Mouse (Mus musculus): ENCODE data around the gene Olfr804. TPM values are rescaled to one million over a fixed set of nuclear protein-coding genes. Genes with fewer than 3 reads are reported as not detected.

The Olfr804 gene
- not detected for total RNA-seq (2021)
- not detected in 2 replicates for polyA plus RNA-seq (2012; rRNA removed)
- long read RNA-seq = 0 reads

- Histone ChIP-seq H3K4me3 (no peak within 1 kb of the TSS), H3K4me1 (ENCODE audit: control insufficient read depth, insufficient read depth, low read length) (no peaks in the 10 kb centered on the region), H3K79me2 (replicated peaks; ENCODE audit: control insufficient read depth, insufficient read depth, low read length) (no peaks in the 10 kb centered on the region), H3K36me3 (ENCODE audit: control insufficient read depth, insufficient read depth, low read length) (no peaks in the 10 kb centered on the region), H3K27me3 (ENCODE audit: control insufficient read depth, insufficient read depth, low read length) (no peaks in the 10 kb centered on the region), H3K27ac (no peak within 1 kb of the TSS), H3K9ac (ENCODE audit: low read depth, low read length) (no peak within 1 kb of the TSS)
- intact Hi-C loops (cut with DNase I) = no loop called here
- no peak for TF ChIP-seq EP300 (IDR thresholded peaks at IDR 0.05; ENCODE audit: insufficient read depth, low read depth, low read length)
- no peak for TF ChIP-seq POLR2A (IDR thresholded peaks at IDR 0.05; ENCODE audit: insufficient read depth, low read depth, low read length)
- TF ChIP-seq CTCF (IDR thresholded peaks at IDR 0.05) = no peak
- no peak for DNase-seq
These were observed at the start of gene Olfr804 for GRCm38 (mm10) chr10:129702910-129703309. Gene Olfr804 (plus strand): TSS chr10:129703210.

GRCm38 (mm10) chr10:129657394-129657793 lies 45.6 kb upstream of the Olfr804 start, which contains the start of gene Olfr800:
Gene Olfr800 (plus strand): TSS chr10:129657694.
- no peak within 1 kb of the TSS for H3K27ac ChIP-seq
- H3K27me3 ChIP-seq (ENCODE audit: control insufficient read depth, insufficient read depth, low read length) = no peaks in the 10 kb centered on the region
- no peaks in the 10 kb centered on the region for H3K4me1 ChIP-seq (ENCODE audit: control insufficient read depth, insufficient read depth, low read length)
- H3K9ac ChIP-seq (ENCODE audit: low read depth, low read length) = no peak within 1 kb of the TSS
- no peaks in the 10 kb centered on the region for H3K36me3 ChIP-seq (ENCODE audit: control insufficient read depth, insufficient read depth, low read length)
- H3K79me2 ChIP-seq (replicated peaks; ENCODE audit: control insufficient read depth, insufficient read depth, low read length) = no peaks in the 10 kb centered on the region
- DNase-seq = no peak
- intact Hi-C loops (cut with DNase I) = no loop called here
- H3K4me3 ChIP-seq = no peak within 1 kb of the TSS
- TF ChIP-seq CTCF (IDR thresholded peaks at IDR 0.05) (no peak), EP300 (IDR thresholded peaks at IDR 0.05; ENCODE audit: insufficient read depth, low read depth, low read length) (no peak), POLR2A (IDR thresholded peaks at IDR 0.05; ENCODE audit: insufficient read depth, low read depth, low read length) (no peak)

GRCm38 (mm10) chr10:129673765-129674164 lies 29.2 kb upstream of the Olfr804 start, which contains the start of gene Olfr801:
Gene Olfr801 (minus strand): TSS chr10:129673865.
- H3K36me3 ChIP-seq (ENCODE audit: control insufficient read depth, insufficient read depth, low read length) = no peaks in the 10 kb centered on the region
- DNase-seq = no peak
- 68% methylated on average over 1 of the region's 1 CpGs for WGBS
- no peaks in the 10 kb centered on the region for H3K79me2 ChIP-seq (replicated peaks; ENCODE audit: control insufficient read depth, insufficient read depth, low read length)
- H3K27ac ChIP-seq = no peak within 1 kb of the TSS
- no peaks in the 10 kb centered on the region for H3K27me3 ChIP-seq (ENCODE audit: control insufficient read depth, insufficient read depth, low read length)
- H3K4me3 ChIP-seq = no peak within 1 kb of the TSS
- no peaks in the 10 kb centered on the region for H3K4me1 ChIP-seq (ENCODE audit: control insufficient read depth, insufficient read depth, low read length)
- no peak within 1 kb of the TSS for H3K9ac ChIP-seq (ENCODE audit: low read depth, low read length)
- TF ChIP-seq EP300 (IDR thresholded peaks at IDR 0.05; ENCODE audit: insufficient read depth, low read depth, low read length) (no peak), POLR2A (IDR thresholded peaks at IDR 0.05; ENCODE audit: insufficient read depth, low read depth, low read length) (no peak), CTCF (IDR thresholded peaks at IDR 0.05) (no peak)
- intact Hi-C loops (cut with DNase I) = no loop called here

GRCm38 (mm10) chr10:129688069-129688468 lies 14.9 kb upstream of the Olfr804 start, which contains the start of gene Olfr802:
Gene Olfr802 (minus strand): TSS chr10:129688169.
- Histone ChIP-seq H3K27ac (no peak within 1 kb of the TSS), H3K79me2 (replicated peaks; ENCODE audit: control insufficient read depth, insufficient read depth, low read length) (no peaks in the 10 kb centered on the region), H3K9ac (ENCODE audit: low read depth, low read length) (no peak within 1 kb of the TSS), H3K27me3 (ENCODE audit: control insufficient read depth, insufficient read depth, low read length) (no peaks in the 10 kb centered on the region), H3K4me3 (no peak within 1 kb of the TSS), H3K36me3 (ENCODE audit: control insufficient read depth, insufficient read depth, low read length) (no peaks in the 10 kb centered on the region), H3K4me1 (ENCODE audit: control insufficient read depth, insufficient read depth, low read length) (no peaks in the 10 kb centered on the region)
- no peak for DNase-seq
- intact Hi-C loops (cut with DNase I) = no loop called here
- TF ChIP-seq POLR2A (IDR thresholded peaks at IDR 0.05; ENCODE audit: insufficient read depth, low read depth, low read length) (no peak), CTCF (IDR thresholded peaks at IDR 0.05) (no peak), EP300 (IDR thresholded peaks at IDR 0.05; ENCODE audit: insufficient read depth, low read depth, low read length) (no peak)
- 39% methylated on average over 1 of the region's 1 CpGs for WGBS

- no peak for TF ChIP-seq POLR2A (IDR thresholded peaks at IDR 0.05; ENCODE audit: insufficient read depth, low read depth, low read length)
- TF ChIP-seq EP300 (IDR thresholded peaks at IDR 0.05; ENCODE audit: insufficient read depth, low read depth, low read length) = no peak
- TF ChIP-seq CTCF (IDR thresholded peaks at IDR 0.05) = no peak
- Histone ChIP-seq H3K4me3 (no peak within 1 kb of the TSS), H3K4me1 (ENCODE audit: control insufficient read depth, insufficient read depth, low read length) (no peaks in the 10 kb centered on the region), H3K79me2 (replicated peaks; ENCODE audit: control insufficient read depth, insufficient read depth, low read length) (no peaks in the 10 kb centered on the region), H3K27me3 (ENCODE audit: control insufficient read depth, insufficient read depth, low read length) (no peaks in the 10 kb centered on the region), H3K36me3 (ENCODE audit: control insufficient read depth, insufficient read depth, low read length) (no peaks in the 10 kb centered on the region), H3K27ac (no peak within 1 kb of the TSS), H3K9ac (ENCODE audit: low read depth, low read length) (no peak within 1 kb of the TSS)
- no peak for DNase-seq
- intact Hi-C loops (cut with DNase I) = no loop called here
- 64% methylated on average over 2 of the region's 2 CpGs for WGBS
These were observed 8.8 kb upstream of the Olfr804 start, which contains the start of gene Olfr803 for GRCm38 (mm10) chr10:129694186-129694585. Gene Olfr803 (minus strand): TSS chr10:129694286.

GRCm38 (mm10) chr10:129729275-129729674 lies 26.3 kb downstream of the Olfr804 start, which contains the start of gene Olfr805:
Gene Olfr805 (minus strand): TSS chr10:129729375.
- Histone ChIP-seq H3K36me3 (ENCODE audit: control insufficient read depth, insufficient read depth, low read length) (no peaks in the 10 kb centered on the region), H3K27ac (no peak within 1 kb of the TSS), H3K27me3 (ENCODE audit: control insufficient read depth, insufficient read depth, low read length) (no peaks in the 10 kb centered on the region), H3K9ac (ENCODE audit: low read depth, low read length) (no peak within 1 kb of the TSS), H3K4me3 (no peak within 1 kb of the TSS), H3K79me2 (replicated peaks; ENCODE audit: control insufficient read depth, insufficient read depth, low read length) (no peaks in the 10 kb centered on the region), H3K4me1 (ENCODE audit: control insufficient read depth, insufficient read depth, low read length) (no peaks in the 10 kb centered on the region)
- 93% methylated on average over 2 of the region's 2 CpGs for WGBS
- intact Hi-C loops (cut with DNase I) = no loop called here
- DNase-seq = no peak
- TF ChIP-seq POLR2A (IDR thresholded peaks at IDR 0.05; ENCODE audit: insufficient read depth, low read depth, low read length) = no peak
- no peak for TF ChIP-seq EP300 (IDR thresholded peaks at IDR 0.05; ENCODE audit: insufficient read depth, low read depth, low read length)
- no peak for TF ChIP-seq CTCF (IDR thresholded peaks at IDR 0.05)

Measured in heart, adult 2 months (tissue).